Mouse (Mus musculus) stomach, postnatal 0 days (tissue): ENCODE measurements around the gene Stra6. TPM values are rescaled to one million over a fixed set of nuclear protein-coding genes. Genes with fewer than 3 reads are reported as not detected.
A peak's percentile ranks its signal among the peaks of the same experiment; 100 is the strongest.

Source experiments
- ATAC-seq: fragments of 200-750 bp; cut with Nextera tagmentation; 2 replicates; pipeline ENCODE4 v1.8.0; 2017; ENCODE audit not compliant: low FRiP score, low TSS enrichment
- DNase-seq: peaks from one replicate; pipeline ENCODE4 v3.0.0-alpha.2; 2016; ENCODE audit warnings: low spot score
- H3K27ac ChIP-seq: fragments of 300-500 bp; sonication (generic); replicated peaks from 2 replicates; pipeline ENCODE4 v1.5.1; 2014; ENCODE audit warnings: mild to moderate bottlenecking, control low read depth
- H3K27me3 ChIP-seq: fragments of 300-500 bp; sonication (generic); 2 replicates; pipeline ENCODE4 v1.6.1; 2014; ENCODE audit warnings: low read length; ENCODE audit not compliant: control insufficient read depth, insufficient read depth
- H3K36me3 ChIP-seq: fragments of 300-500 bp; sonication (generic); 2 replicates; pipeline ENCODE4 v1.6.1; 2014; ENCODE audit warnings: low read length, mixed read lengths; ENCODE audit not compliant: control insufficient read depth, insufficient read depth
- H3K4me1 ChIP-seq: fragments of 300-500 bp; sonication (generic); replicated peaks from 2 replicates; pipeline ENCODE4 v1.6.1; 2014; ENCODE audit warnings: antibody characterized with exemption; ENCODE audit not compliant: control insufficient read depth, insufficient read depth
- H3K4me2 ChIP-seq: fragments of 300-500 bp; sonication (generic); replicated peaks from 2 replicates; pipeline ENCODE4 v1.6.1; 2014; ENCODE audit warnings: low read depth, mild to moderate bottlenecking, control low read depth, moderate library complexity
- H3K4me3 ChIP-seq: fragments of 300-500 bp; sonication (generic); 2 replicates; pipeline ENCODE4 v1.5.1; 2014; ENCODE audit warnings: low read depth, low read length, control low read depth
- H3K9ac ChIP-seq: fragments of 300-500 bp; sonication (generic); 2 replicates; pipeline ENCODE4 v1.6.1; 2014; ENCODE audit warnings: mild to moderate bottlenecking, low read length, control low read depth, mixed read lengths
- H3K9me3 ChIP-seq: fragments of 300-500 bp; sonication (generic); 2 replicates; pipeline ENCODE4 v1.6.1; 2016; ENCODE audit warnings: low read length; ENCODE audit not compliant: control insufficient read depth
- CTCF ChIP-seq: IDR thresholded peaks from 2 replicates; pipeline ENCODE4 v1.5.1; 2016; ENCODE audit warnings: antibody characterized with exemption, low read depth, mild to moderate bottlenecking, moderate library complexity
- EP300 ChIP-seq: optimal IDR thresholded peaks from 2 replicates; pipeline ENCODE3; 2016; ENCODE audit warnings: antibody characterized with exemption
- WGBS: fragments of 180-500 bp; shearing (Covaris S2); extraction: QIAGEN DNeasy Blood & Tissue Kit; methylation state at CpG from one replicate; pipeline ENCODE4 v1.1.7; 2014; 5-methylcytosine and 5-hydroxymethylcytosine counted together
- polyA plus RNA-seq: library from polyadenylated mRNA; unstranded; fragments of >200 nt; fragmentation: Nextera tagmentation; extraction: Ambion mirVana; gene quantifications from 2 replicates; pipeline ENCODE4 v1.2.1, GENCODE M21; 2015

Stra6 gene
- polyA plus RNA-seq, 1 experiment from 2014 or later: 0.18 TPM

DNA sequence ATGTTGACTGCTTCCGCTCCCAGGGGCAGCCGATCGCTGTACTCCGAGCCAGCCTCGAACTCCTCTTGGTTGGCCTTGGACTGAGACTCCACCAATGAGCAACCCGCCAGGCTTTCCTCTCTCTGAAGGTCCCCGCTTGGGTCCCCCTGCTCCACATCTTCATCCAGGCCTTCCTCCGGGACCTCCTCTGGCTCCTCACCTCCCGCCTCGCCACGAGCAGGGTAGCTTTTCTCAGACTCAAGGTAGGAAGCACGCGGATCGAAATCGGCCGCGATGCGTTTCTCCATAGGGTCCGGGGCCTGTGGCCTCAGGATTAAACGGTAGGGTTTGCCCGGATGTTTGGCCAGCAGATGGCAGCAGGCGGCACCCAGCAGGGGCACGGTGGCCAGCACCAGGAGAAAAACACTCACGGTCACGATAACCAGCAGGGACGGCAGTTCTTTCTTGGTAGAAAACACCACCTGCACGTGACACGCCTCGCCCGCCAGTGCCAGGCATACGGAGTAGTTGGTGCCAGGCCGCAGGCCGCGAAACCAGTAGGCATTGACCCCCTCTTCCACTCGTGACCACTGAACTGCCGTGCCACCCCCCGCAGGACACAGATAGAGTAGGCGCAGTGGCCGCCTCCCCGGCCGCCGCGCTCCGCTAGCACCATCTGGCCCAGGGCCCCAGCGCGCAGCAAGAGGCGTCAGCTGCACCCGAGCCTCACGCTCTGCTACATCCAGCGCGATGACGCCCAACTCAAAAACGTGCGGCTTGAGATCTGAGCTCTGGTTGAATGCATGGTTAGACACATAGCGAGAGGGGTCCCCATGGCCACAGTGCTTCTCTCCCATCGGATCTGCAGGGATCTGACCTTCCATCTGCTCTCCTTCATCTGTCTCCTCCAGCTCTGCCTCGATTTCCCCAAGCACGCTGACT lies 134.5 kb downstream of the Stra6 start:
- peak overlapping the region; percentile 19 for H3K4me3 ChIP-seq
- WGBS: 1% methylated on average over 58 of the region's 58 CpGs
- no peaks in the 10 kb centered on the region for H3K9me3 ChIP-seq
- peak; percentile 57 for DNase-seq
- H3K4me1 ChIP-seq: no peaks in the 10 kb centered on the region
- no peak for ATAC-seq
- TF ChIP-seq EP300: no peak
- TF ChIP-seq CTCF: peak; percentile 71
- peaks cover 45% of the 10 kb centered on the region for H3K27me3 ChIP-seq
- no peak overlapping the region for H3K27ac ChIP-seq
- H3K4me2 ChIP-seq: peak overlapping the region; percentile 41
- H3K9ac ChIP-seq: 0 out of 2 replicates have a peak overlapping the region, but pooled peaks have one; percentile 18
- H3K36me3 ChIP-seq: no peaks in the 10 kb centered on the region

DNA sequence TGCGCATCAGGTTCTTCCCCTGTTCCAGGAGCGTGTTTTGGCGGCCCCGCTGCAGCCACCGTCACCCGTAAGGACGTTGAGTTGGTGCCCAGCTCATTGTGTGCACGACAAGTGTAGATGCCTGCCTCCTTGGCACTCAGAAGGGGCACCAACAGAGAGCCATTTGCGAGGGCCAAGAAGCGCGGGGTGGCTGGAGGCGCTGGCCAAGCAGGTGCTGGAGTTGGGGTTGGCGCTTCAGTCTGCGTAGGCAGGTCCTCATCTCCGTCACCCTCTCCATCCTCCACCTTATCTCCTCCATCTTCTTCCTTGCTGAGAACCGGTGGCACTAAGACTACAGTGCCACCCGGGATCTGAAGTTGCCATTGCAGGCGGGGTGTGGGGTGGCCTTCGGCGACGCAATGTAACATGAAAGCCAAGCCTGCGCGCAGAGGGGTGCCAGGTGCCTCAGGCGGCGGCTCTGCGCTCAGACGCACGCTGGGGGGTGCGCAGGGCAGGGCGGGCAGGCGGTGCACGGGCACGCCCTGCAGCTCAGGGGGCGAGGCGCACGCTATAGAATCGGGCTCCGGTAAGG lies 135.3 kb downstream of the Stra6 start:
- H3K4me1 ChIP-seq: no peaks in the 10 kb centered on the region
- no peak overlapping the region for H3K4me2 ChIP-seq
- ATAC-seq: no peak
- TF ChIP-seq CTCF (no peak), EP300 (no peak)
- no peak overlapping the region for H3K4me3 ChIP-seq
- no peaks in the 10 kb centered on the region for H3K36me3 ChIP-seq
- WGBS: 2% methylated on average over 38 of the region's 38 CpGs
- no peak overlapping the region for H3K27ac ChIP-seq
- DNase-seq: no peak
- H3K9me3 ChIP-seq: no peaks in the 10 kb centered on the region
- H3K27me3 ChIP-seq: peaks cover 48% of the 10 kb centered on the region
- H3K9ac ChIP-seq: no peak overlapping the region

DNA sequence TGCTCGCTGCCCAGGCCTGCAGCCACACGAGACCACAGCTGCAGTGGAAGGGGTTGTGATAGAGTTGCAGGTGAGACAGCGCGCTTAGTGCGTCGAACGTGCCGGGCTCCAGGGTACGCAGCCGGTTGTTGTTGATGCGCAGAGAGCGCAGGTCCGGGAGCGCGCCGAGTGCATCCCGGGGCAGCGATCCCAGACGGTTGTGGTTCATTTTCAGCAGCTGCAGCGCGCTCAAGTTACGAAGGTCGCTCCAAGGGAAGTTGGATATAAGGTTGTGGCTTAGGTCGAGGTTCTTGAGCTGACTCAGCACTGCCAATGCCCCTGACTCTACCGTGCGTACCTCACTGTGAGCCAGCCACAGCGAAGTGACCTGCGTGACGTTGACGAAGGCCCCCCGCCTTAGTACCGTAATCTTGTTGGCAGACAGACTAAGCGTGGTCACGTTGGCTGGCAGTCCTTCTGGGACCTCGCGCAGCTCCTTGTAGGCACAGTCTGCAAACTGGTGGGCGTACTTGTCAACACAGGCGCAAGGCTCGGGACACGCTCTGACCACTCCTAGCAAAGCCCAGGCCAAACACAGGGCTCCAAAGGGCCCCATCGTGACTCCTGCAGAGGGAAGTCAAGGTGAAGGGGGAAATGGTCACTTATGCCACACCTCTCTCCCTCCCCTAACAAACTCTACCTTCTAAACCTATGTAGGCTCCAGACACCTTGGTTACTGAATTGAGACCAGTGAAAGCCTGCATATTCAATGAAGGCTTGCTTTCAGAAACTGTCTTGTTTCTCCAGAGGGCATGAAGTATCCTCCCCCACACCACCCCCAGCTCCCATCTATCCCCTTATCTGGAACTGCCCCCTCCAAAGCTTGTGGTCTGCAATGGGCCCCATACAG lies 136.0 kb downstream of the Stra6 start:
- ATAC-seq (no peak), DNase-seq (no peak)
- 3% methylated on average over 41 of the region's 41 CpGs for WGBS
- Histone ChIP-seq H3K4me2 (no peak overlapping the region), H3K27ac (no peak overlapping the region), H3K27me3 (peaks cover 48% of the 10 kb centered on the region), H3K9me3 (no peaks in the 10 kb centered on the region), H3K36me3 (no peaks in the 10 kb centered on the region), H3K4me1 (no peaks in the 10 kb centered on the region), H3K9ac (no peak overlapping the region), H3K4me3 (no peak overlapping the region)
- TF ChIP-seq EP300: no peak
- TF ChIP-seq CTCF: no peak

DNA sequence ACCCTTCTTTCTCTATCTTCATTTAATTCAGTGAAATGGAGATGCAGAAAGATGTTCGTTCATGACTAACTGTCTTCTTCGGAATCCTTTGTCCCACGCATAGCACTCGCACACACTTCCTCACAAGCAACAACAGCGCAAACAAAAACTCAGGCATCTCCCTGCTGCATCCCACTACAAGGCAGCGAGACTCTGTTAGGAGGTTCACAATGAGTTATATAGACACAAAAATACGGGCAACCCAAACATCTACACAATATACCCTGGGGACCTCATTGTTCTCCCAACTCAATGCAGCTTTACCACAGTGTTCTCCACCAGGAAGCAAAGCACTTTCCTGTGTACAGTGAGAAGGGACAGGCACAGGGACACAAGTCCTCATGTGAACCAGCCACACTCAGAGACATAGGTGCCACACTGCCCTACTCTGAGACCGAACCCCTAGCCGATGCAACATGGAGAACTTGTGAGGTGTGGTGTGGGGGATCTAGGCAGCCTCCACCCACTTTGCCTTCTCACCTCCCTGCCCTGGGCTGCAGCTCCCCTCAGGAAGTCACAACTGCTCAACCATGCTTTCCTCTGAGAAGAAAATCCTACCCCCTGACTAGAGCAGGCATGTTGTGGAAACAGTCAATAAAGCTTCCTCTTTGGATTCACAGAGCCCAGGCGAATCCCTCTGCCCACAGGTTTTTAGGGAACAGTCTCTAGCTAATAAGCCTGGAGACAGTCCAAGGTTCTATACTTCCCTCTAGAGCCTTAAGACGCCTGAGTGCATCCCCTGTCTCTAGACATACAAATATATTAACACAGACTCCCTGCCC lies 136.9 kb downstream of the Stra6 start:
- no peak overlapping the region for H3K4me3 ChIP-seq
- H3K9me3 ChIP-seq: no peaks in the 10 kb centered on the region
- H3K4me2 ChIP-seq: no peak overlapping the region
- no peaks in the 10 kb centered on the region for H3K36me3 ChIP-seq
- TF ChIP-seq CTCF (no peak), EP300 (no peak)
- 14% methylated on average over 11 of the region's 11 CpGs for WGBS
- ATAC-seq: no peak
- H3K9ac ChIP-seq: no peak overlapping the region
- H3K27me3 ChIP-seq: peaks cover 48% of the 10 kb centered on the region
- H3K27ac ChIP-seq: no peak overlapping the region
- DNase-seq: no peak
- H3K4me1 ChIP-seq: no peaks in the 10 kb centered on the region
